Mouse (Mus musculus) MEL (cell line): ENCODE results near the gene Gtpbp6.

ENCODE experiments used
- CHD2 ChIP-seq: IDR thresholded peaks from 2 replicates; pipeline ENCODE4 v1.6.1; 2011; ENCODE audit warnings: low read length, improper control_type of control experiment
- CTCF ChIP-seq, 3 experiments: IDR thresholded peaks in 2 of 3; conservative IDR thresholded peaks in 1 of 3; 2 replicates each; pipeline ENCODE4 v1.5.1; 2011 to 2012; ENCODE audit warnings: low read length in 3 of 3, low read depth in 2 of 3, mild to moderate bottlenecking in 2 of 3, improper control_type of control experiment in 1 of 3, inconsistent platforms in 1 of 3, mixed read lengths in 1 of 3, moderate library complexity in 1 of 3; ENCODE audit not compliant: control insufficient read depth in 1 of 3, insufficient read depth in 1 of 3, poor library complexity in 1 of 3, severe bottlenecking in 1 of 3
- ELF1 ChIP-seq: IDR thresholded peaks from 2 replicates; pipeline ENCODE4 v1.6.1; 2014; ENCODE audit warnings: low read depth, mild to moderate bottlenecking, inconsistent platforms, low read length, improper control_type of control experiment, moderate library complexity
- GATA1 ChIP-seq: IDR thresholded peaks from 2 replicates; pipeline ENCODE4 v1.6.1; 2011; ENCODE audit warnings: low read depth, low read length, improper control_type of control experiment
- KAT2A ChIP-seq: conservative IDR thresholded peaks from 2 replicates; pipeline ENCODE4 v1.6.1; 2012; ENCODE audit warnings: low read depth, low read length, improper control_type of control experiment, inconsistent platforms
- NRF1 ChIP-seq: IDR thresholded peaks from 2 replicates; pipeline ENCODE4 v1.6.1; 2014; ENCODE audit warnings: low read depth, mild to moderate bottlenecking, inconsistent platforms, low read length, improper control_type of control experiment, moderate library complexity; ENCODE audit not compliant: poor library complexity, insufficient read depth, severe bottlenecking
- TBP ChIP-seq: IDR thresholded peaks from 2 replicates; pipeline ENCODE4 v1.8.0; 2011; ENCODE audit warnings: low read depth, low read length, improper control_type of control experiment
- ZC3H11A ChIP-seq: IDR thresholded peaks from 2 replicates; pipeline ENCODE4 v1.6.1; 2012; ENCODE audit warnings: low read depth, mild to moderate bottlenecking, inconsistent platforms, low read length, improper control_type of control experiment

DNA sequence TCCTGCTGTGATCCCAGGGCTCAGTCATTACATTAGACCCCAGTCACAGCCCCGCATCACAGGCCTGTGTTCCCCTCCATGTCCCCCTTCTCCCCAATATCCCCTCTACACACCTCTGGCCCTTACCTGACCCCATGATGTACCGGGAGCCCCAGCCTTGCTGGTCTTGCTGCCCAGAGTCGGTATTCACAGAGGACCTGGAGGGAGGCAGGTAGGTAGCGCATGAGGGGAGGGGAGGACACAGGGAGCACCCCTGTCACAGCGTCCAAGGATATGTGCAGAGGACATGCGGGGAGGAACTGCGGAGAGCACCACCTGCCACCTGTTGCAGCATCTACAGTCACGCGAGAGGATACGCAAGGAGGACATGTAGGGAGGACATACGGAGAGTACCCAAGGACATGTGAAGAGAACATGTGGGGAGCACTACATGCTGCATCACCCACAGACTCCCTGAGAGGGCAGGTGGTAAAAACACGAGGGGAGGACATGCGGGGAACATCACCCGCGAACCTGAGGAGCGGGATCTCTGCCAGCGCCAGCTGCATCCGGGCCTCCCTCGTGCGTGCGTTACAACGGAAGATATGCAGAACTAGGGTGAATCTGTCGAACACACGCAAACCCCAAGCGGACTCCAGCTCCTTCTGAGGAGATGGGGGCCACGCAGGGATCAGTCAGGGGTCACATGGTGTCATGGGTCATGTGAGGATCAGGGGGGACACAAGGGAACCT is 1.7 kb downstream of the Gtpbp6 start:
- TF ChIP-seq CTCF (IDR thresholded peaks at IDR 0.05 in 2 of 3, conservative IDR thresholded peaks at IDR 0.05 in 1 of 3; ENCODE audit: control insufficient read depth in 1 of 3, insufficient read depth in 1 of 3, low read depth in 2 of 3, low read length in 3 of 3, poor library complexity in 1 of 3, severe bottlenecking in 1 of 3) (no peak), ZC3H11A (no peak), KAT2A (no peak), NRF1 (no peak), ELF1 (no peak), GATA1 (no peak), TBP (no peak), CHD2 (no peak)
